Mouse (Mus musculus): ENCODE measurements around the gene Ube2h. TPM values are rescaled to one million over a fixed set of nuclear protein-coding genes. Genes with fewer than 3 reads are reported as not detected.

Gene Ube2h
- polyA plus RNA-seq, 2 experiments from 2014 or later, result 145 to 167 TPM

Other genes with a start within 250 kb of the Ube2h start
- 10 to 100 TPM; 47.5 to 63.3 TPM for gene Zc3hc1, start 86.5 kb upstream of the Ube2h start, polyA plus RNA-seq (2017; shearing (Covaris generic))
- gene Klhdc10, start 97.3 kb upstream of the Ube2h start, polyA plus RNA-seq (2017; shearing (Covaris generic)), result 1 to 10 TPM; 2.4 to 3.4 TPM
- 10 to 100 TPM; 59.9 to 60.8 TPM for gene Tmem209, start 205.2 kb upstream of the Ube2h start, polyA plus RNA-seq (2017; shearing (Covaris generic))
- not detected for gene Ssmem1, start 205.3 kb upstream of the Ube2h start, polyA plus RNA-seq (2017; shearing (Covaris generic))
- gene Cpa2, start 237.0 kb upstream of the Ube2h start, polyA plus RNA-seq (2017; shearing (Covaris generic)), result 1 to 10 TPM; 1.0 to 1.2 TPM